ENCODE assay signal across 16 mouse cellular contexts in genomic region chr11:57030448-57030847, GRCm38 (mm10). TPM values are rescaled to one million over a fixed set of nuclear protein-coding genes. Genes with fewer than 3 reads are reported as not detected.
A peak's percentile ranks its signal among the peaks of the same experiment; 100 is the strongest.
DNase-seq lines count a peak whose midpoint lies in the region; ATAC-seq lines count a peak whose summit lies in the region.
"Had no signal": no experiment of that assay in that cellular context is flagged by ENCODE, and none has a peak within 500 bp of the region (broad histone marks: within the 10 kb centered on the region; RNA-seq: fewer than 3 reads in every experiment).

No protein-coding gene starts in this region.

- H3K27ac ChIP-seq in forebrain, embryonic 16.5 days (ENCODE audit: low read length) = no peak overlapping the region
- H3K27ac ChIP-seq: midbrain, embryonic 10.5 days; neural tube, embryonic 13.5 days had no signal

- no peak overlapping the region for H3K9ac ChIP-seq in forebrain, embryonic 16.5 days (replicated peaks; ENCODE audit: low read depth, low read length)
- H3K9ac ChIP-seq: neural tube, embryonic 13.5 days had no signal

- H3K36me3 ChIP-seq in forebrain, embryonic 16.5 days (ENCODE audit: control insufficient read depth, insufficient read depth) = no peaks in the 10 kb centered on the region
- H3K36me3 ChIP-seq: midbrain, embryonic 10.5 days; neural tube, embryonic 13.5 days had no signal

- peak; percentile 77 for ATAC-seq in forebrain, embryonic 16.5 days
- ATAC-seq in CD4-positive, CD25-positive, alpha-beta regulatory T cell, adult 4 months = no peak

- intact Hi-C loops in left cerebral cortex, postnatal 36 days (cut with DNase I) = no loop called here

- H3K4me3 ChIP-seq in forebrain, embryonic 16.5 days (replicated peaks; ENCODE audit: low read length) = no peak overlapping the region
- H3K4me3 ChIP-seq: midbrain, embryonic 10.5 days; neural tube, embryonic 13.5 days had no signal

- H3K9me3 ChIP-seq in forebrain, embryonic 16.5 days (ENCODE audit: control insufficient read depth, low read length) = no peaks in the 10 kb centered on the region
- H3K9me3 ChIP-seq: midbrain, embryonic 10.5 days; neural tube, embryonic 13.5 days had no signal

- 0 out of 2 replicates have a peak, but pooled peaks cover 5% of the 10 kb centered on the region for H3K4me1 ChIP-seq in forebrain, embryonic 16.5 days (replicated peaks; ENCODE audit: control insufficient read depth, insufficient read depth, low read length)
- H3K4me1 ChIP-seq: midbrain, embryonic 10.5 days; neural tube, embryonic 13.5 days had no signal

- no peaks in the 10 kb centered on the region for H3K27me3 ChIP-seq in forebrain, embryonic 16.5 days (replicated peaks; ENCODE audit: control insufficient read depth, insufficient read depth, low read length)
- H3K27me3 ChIP-seq: neural tube, embryonic 13.5 days had no signal

- WGBS in forebrain, embryonic 16.5 days = 55% methylated on average over 5 of the region's 5 CpGs

- H3K4me2 ChIP-seq in forebrain, embryonic 16.5 days (ENCODE audit: low read length) = no peak overlapping the region
- H3K4me2 ChIP-seq: neural tube, embryonic 13.5 days had no signal

- peak; percentile 75 for DNase-seq in layer of hippocampus, adult 11-12 months (ENCODE audit: low spot score)
- no peak for DNase-seq in layer of hippocampus, postnatal 25 days (ENCODE audit: extremely low spot score in 1 of 2, low spot score in 1 of 2)
- DNase-seq in cerebellum, adult 11-12 months = peak; percentile 39
- DNase-seq in left cerebral cortex, postnatal 36 days (ENCODE audit: low spot score in 2 of 2) = peak; percentile 73 to 74
- no peak for DNase-seq in adrenal gland, postnatal 25 days
- DNase-seq in thymus, postnatal 0 days (ENCODE audit: low spot score) = no peak
- DNase-seq: adrenal gland, postnatal 36 days; heart, adult 11 months; heart, postnatal 4 days; kidney, adult 2 months; lung, adult 18-20 months; thymus, postnatal 25 days had no signal

RNA-seq across cellular contexts. Expression of gene Gria1, which starts 19.3 kb away (rescaled TPM):
- total RNA-seq in layer of hippocampus, postnatal 25 days (2021) = 100 to 1,000 TPM; 673 to 728 TPM
- 60.5 and 75.1 TPM in 2 replicates for polyA plus RNA-seq in forebrain, embryonic 16.5 days (2015; fragmentation: Nextera tagmentation; extraction: Ambion mirVana)
- 100 to 1,000 TPM; 206 to 232 TPM for total RNA-seq in left cerebral cortex, postnatal 36 days (2021)
- not detected for polyA plus RNA-seq in CD4-positive, CD25-positive, alpha-beta regulatory T cell, adult 4 months (2017; shearing (Covaris generic))
- 0.24 TPM in 1 of 2 replicates, not detected in the other for total RNA-seq in adrenal gland, postnatal 25 days (2021)
- 0.06 and 0.30 TPM in 2 replicates for polyA plus RNA-seq in thymus, postnatal 0 days (2015; fragmentation: Nextera tagmentation; extraction: Ambion mirVana)

Comparison
In these comparisons a context has a peak if more than half of its experiments do, and no peak if none do; other contexts are left out.
1. DNase-seq: peak in layer of hippocampus, adult 11-12 months (single experiment), cerebellum, adult 11-12 months (single experiment) and left cerebral cortex, postnatal 36 days (2 of 2); none in layer of hippocampus, postnatal 25 days (0 of 2), adrenal gland, postnatal 25 days (single experiment) and thymus, postnatal 0 days (single experiment).
2. RNA of gene Gria1, which starts 19.3 kb away (total RNA-seq): 673 to 728 TPM in layer of hippocampus, postnatal 25 days and 206 to 232 TPM in left cerebral cortex, postnatal 36 days; 0.24 TPM in adrenal gland, postnatal 25 days; every median in the first group is over 100 times any median in the second.